Mouse (Mus musculus) embryo, embryonic 9.5 days (tissue): Measurements from ENCODE around the gene Sec24b.

ENCODE experiments used
- DNase-seq: peaks from one replicate; pipeline ENCODE4 v3.0.0-alpha.2; 2017; ENCODE audit errors: extremely low spot score

Gene Sec24b

GRCm38 (mm10) chr3:130061281-130061680, at the start of gene Sec24b:
TSS of gene Sec24b (minus strand) at chr3:130061553.
- DNase-seq = peak; percentile 57

GRCm38 (mm10) chr3:130104471-130104870, 43.1 kb upstream of the Sec24b start:
- no peak for DNase-seq

DNA sequence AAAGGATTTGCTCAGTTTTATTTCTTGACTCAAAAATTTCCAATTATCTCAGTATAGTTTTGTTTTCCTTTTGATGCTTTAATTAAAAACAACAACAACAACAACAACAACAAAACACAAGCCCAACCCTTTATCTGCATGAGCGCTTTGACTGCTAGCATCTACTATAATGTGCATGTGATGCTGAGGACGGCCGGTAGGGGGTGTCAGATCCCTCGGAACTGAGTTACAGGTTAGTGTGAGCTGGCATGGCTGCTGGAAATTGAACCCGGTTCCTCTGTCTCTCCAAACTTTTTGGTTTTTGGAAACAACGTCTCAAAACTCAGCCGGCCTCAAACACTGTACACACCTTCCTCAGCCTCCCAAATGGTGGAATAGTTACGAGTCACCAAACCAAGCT, 42.1 kb upstream of the Sec24b start:
- DNase-seq = peak; percentile 19

GRCm38 (mm10) chr3:130095160-130095781, 33.9 kb upstream of the Sec24b start:
- DNase-seq = peak; percentile 45

DNA sequence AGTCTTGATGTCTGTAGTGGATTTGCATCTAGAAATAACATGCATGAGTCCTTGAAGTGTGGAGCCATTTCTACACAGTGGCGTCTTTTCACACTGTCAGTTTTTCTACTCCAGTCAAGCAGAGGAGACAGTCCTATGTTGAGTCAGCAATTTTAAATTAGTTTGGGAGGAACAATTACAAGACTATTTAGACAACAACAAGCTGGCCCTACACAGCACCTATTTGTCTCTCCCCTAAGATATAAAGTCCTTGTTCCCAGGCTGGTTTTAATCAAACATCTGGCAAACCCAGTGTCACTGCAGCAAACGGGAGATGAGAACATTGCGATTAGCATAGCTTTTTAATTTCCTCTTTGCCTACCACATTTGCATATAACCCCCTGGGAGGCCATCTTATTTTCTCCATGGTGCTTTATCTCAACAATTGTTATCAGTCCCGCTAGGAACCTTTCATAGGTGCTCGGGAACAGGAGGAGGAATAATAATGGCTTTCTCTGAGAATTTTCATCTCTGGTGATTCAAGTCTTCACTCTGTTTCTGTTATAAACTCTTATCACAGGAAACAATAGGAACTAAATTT, 32.9 kb upstream of the Sec24b start:
- DNase-seq = no peak

DNA sequence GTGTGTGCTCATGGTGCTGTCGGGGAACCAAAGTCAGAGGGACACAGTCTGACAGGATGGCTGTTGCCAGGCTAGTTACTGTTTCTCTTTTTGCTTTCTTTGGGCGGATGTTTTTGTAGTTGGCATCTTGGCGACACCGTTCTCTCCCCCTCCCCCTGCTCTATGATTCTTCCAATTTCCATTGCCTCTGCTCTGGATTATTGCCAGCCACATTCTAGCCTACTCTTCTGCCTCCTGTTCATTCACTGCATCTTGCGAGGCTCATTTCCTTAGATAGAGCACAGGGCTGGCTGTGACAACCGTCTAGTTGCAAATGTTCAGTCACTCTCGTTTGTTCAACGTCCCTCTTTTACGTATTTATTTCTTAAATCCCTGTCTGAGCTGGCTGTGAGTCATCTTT, 29.1 kb upstream of the Sec24b start:
- no peak for DNase-seq

DNA sequence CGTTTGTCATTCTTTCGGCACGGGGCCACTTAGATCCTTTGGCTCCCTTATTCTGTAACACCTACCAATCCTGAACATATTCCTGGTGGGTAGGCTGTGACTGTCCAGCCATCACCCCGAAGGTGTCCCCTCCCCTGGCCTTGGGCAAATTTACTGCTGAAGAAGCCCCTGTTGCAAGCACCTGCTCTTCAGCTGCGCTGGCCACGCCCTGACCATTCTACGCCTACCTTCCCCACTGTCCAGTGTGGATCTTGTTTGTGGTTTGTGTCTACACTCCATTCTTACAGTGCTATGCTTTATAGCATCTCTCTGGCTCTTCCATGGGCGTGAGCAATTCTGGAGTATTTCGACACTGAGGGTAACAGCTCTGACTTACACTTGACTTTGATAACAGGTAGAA, 27.3 kb upstream of the Sec24b start:
- no peak for DNase-seq

- DNase-seq = no peak
These were observed 26.1 kb upstream of the Sec24b start for GRCm38 (mm10) chr3:130087466-130087865.

DNA sequence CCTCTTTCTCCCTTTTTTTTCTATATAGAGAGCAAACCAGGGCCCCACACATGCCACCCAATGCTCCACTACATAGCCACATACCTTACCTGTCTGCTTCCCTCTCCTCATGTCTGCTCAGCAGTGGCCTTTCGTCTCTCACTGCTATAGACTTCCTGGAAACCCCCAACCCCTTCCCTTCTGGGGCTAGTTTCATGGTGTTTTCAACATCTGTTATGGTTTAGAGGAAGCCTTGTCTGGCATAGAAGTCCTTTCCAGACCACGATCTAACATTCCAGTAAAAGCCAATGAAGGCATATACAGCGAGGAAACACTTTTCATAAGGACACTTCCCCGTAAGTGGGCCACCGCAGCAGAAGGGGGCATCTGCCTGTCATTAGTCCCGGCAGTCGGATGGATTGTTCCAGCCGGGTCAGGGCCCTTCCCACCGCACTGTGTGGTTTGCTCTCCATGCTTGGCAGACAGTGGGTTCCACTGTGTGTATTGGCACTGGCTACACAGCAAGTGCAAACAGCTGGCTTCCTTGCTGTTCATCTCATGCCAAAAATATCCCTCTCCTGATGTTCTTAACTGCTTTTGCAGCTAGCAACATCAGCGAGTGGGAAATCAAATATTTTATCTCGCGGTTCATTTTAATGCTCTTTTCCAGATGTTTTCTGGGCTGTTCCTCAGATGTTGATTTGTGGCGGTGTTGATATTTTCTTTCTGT, 25.2 kb upstream of the Sec24b start:
- no peak for DNase-seq

GRCm38 (mm10) chr3:130083312-130083711, 22.0 kb upstream of the Sec24b start:
- DNase-seq = no peak

- DNase-seq = no peak
These were observed 19.3 kb upstream of the Sec24b start for GRCm38 (mm10) chr3:130080666-130081065.

- peak; percentile 58 for DNase-seq
These were observed 18.4 kb upstream of the Sec24b start for GRCm38 (mm10) chr3:130079794-130080193.

GRCm38 (mm10) chr3:130077291-130077690, 15.9 kb upstream of the Sec24b start:
- no peak for DNase-seq

- DNase-seq = no peak
These were observed 14.4 kb upstream of the Sec24b start for GRCm38 (mm10) chr3:130075746-130076145.

- no peak for DNase-seq
These were observed 11.7 kb upstream of the Sec24b start for GRCm38 (mm10) chr3:130073085-130073484.

DNA sequence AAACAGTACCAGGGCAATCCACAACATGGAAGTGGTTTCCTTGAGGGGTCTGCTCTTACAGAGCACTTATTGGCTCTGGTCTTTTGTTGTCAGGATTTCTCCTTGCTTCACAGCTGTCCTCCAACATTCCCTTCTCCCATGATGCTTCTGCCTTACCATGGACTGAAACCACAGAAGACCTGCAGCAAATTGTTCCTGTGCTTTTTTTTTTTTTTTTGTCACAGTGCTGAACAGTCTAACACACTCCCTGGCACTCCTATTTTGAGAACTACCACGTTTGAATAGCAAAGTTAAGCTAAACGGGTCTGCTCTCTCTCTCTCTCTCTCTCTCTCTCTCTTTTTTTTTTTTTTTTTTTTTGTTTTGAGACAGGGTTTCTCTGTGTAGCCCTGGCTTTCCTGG, 10.6 kb upstream of the Sec24b start:
- no peak for DNase-seq

GRCm38 (mm10) chr3:130060396-130061029, 840 bp downstream of the Sec24b start:
- DNase-seq = peak; percentile 90

GRCm38 (mm10) chr3:130059805-130060395, 1.5 kb downstream of the Sec24b start:
- DNase-seq = peak; percentile 25

GRCm38 (mm10) chr3:130058488-130058887, 2.9 kb downstream of the Sec24b start:
- no peak for DNase-seq

DNA sequence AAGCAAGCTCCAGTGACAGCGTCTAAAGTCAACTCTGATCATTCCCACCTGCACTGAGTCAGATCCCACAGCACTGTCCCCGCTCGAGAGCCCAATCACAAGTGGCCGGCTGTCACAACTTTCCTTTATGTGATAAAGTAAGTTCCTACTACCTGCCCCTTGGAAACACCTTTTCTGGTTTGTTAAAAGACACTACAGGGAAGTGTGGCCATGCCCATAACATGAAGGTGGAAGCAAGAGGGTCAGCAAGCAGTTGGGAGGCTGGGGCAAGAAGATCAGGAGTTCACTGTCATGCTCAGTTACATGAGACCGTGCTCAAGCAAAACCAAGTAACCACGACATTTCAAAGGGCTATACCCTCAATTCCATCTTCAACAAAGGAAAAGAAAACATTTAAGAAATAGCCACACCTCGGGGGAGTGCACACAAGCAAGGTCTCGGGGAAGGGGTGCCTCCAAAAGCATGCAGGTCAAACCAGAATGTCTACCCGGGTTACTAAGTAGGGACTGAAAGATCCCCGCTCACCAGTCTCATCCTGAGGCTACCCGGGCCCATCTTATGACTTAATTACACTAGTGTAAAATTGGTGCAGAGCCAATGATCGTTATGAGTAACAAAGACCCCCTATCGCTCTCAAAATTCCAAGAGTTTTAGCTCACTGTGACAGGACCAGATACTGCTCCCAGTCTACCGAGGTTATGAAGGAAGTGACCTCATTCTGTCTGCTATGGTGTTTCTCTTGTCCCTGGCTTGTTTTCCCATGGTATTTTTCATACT, 3.6 kb downstream of the Sec24b start:
- no peak for DNase-seq
